Mouse (Mus musculus) heart, postnatal 0 days (tissue): ENCODE measurements around the gene Kl.

Experiments
- CTCF ChIP-seq: IDR thresholded peaks from 2 replicates; pipeline ENCODE4 v1.5.1; 2016; ENCODE audit warnings: antibody characterized with exemption, control low read depth, low read depth
- EP300 ChIP-seq: IDR thresholded peaks from 2 replicates; pipeline ENCODE4 v1.6.1; 2016; ENCODE audit warnings: antibody characterized with exemption, low read depth

DNA sequence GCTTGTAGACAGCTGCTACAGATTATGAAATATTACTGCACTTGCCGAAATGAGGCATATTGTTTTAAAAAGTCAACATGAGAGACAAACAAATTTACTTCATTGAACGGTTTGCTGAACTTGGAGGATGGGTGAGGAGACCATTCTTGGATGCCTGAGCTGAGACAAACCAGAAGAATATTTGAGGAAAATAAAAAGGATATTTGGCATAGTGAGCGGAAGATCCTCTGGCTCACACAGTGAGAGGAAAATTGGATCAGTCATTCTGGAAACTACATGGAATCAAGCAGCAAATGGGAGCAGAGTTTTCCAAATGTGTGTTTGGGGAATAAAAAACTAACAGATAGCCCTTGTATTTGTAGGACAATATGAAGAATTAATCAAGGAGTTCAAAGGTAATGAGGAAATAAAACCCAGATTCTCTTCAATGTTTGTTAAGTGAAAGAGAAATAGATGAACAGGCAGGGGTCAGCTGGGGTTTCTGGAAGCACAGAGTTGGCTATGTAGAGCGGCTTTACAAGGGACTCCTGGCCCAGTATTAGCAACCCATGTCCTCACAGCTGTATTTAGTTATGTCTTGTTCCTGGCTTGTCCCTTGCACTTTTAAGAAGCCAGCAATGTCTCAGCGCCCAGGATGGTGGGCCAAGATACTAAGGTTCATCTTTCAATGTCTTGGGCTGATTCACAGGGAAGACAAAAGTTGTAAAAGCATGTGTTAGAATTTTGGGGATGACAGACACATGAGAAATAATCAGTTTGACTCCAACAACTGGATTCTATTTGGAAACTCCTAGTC lies 27.1 kb downstream of the Kl start:
- no peak for TF ChIP-seq CTCF
- no peak for TF ChIP-seq EP300
